Mouse (Mus musculus) CH12.LX (cell line): ENCODE measurements around the gene Frem3. TPM values are rescaled to one million over a fixed set of nuclear protein-coding genes. Genes with fewer than 3 reads are reported as not detected.

ENCODE experiments used
- DNase-seq: peaks from one replicate; pipeline ENCODE4 v3.0.0-alpha.2; 2013; ENCODE audit errors: extremely low read depth
- H3K27ac ChIP-seq: 2 replicates; pipeline ENCODE4 v1.5.1; 2012; ENCODE audit warnings: low read depth, mild to moderate bottlenecking, control low read depth, moderate library complexity; ENCODE audit not compliant: insufficient read depth
- H3K27me3 ChIP-seq: replicated peaks from 2 replicates; pipeline ENCODE3; 2012; ENCODE audit warnings: inconsistent platforms
- H3K36me3 ChIP-seq, 2 experiments: replicated peaks in 1 of 2; 2 replicates each; pipeline versions ENCODE3 to v1.6.1; 2012; ENCODE audit warnings: inconsistent platforms in 1 of 2, low read length in 1 of 2, mild to moderate bottlenecking in 1 of 2, mixed read lengths in 1 of 2, moderate library complexity in 1 of 2; ENCODE audit not compliant: control insufficient read depth in 1 of 2, insufficient read depth in 1 of 2
- H3K4me1 ChIP-seq, 2 experiments: 2 replicates each; pipeline ENCODE4 v1.6.1; 2012; ENCODE audit warnings: inconsistent platforms in 1 of 2, moderate library complexity in 1 of 2; ENCODE audit not compliant: insufficient read depth in 2 of 2, control insufficient read depth in 1 of 2
- H3K4me2 ChIP-seq: 2 replicates; pipeline ENCODE4 v1.6.1; 2012; ENCODE audit warnings: low read depth, mild to moderate bottlenecking, control low read depth; ENCODE audit not compliant: poor library complexity, insufficient read depth, severe bottlenecking
- H3K4me3 ChIP-seq, 3 experiments: fragments of 150-350 bp in 1 of 3; sonication (generic) in 1 of 3; replicated peaks in 1 of 3; 2 replicates each; pipeline versions ENCODE3 to v1.5.1; 2011 to 2012; ENCODE audit warnings: low read depth in 2 of 3, low read length in 2 of 3, mild to moderate bottlenecking in 2 of 3, moderate library complexity in 2 of 3, control low read depth in 1 of 3, improper control_type of control experiment in 1 of 3, inconsistent platforms in 1 of 3, mixed read lengths in 1 of 3; ENCODE audit not compliant: poor library complexity in 1 of 3
- H3K79me2 ChIP-seq: replicated peaks from 2 replicates; pipeline ENCODE4 v1.6.1; 2012; ENCODE audit warnings: mild to moderate bottlenecking, moderate library complexity; ENCODE audit not compliant: control insufficient read depth, poor library complexity, insufficient read depth, severe bottlenecking; ENCODE audit errors: extremely low read depth
- H3K9ac ChIP-seq: 2 replicates; pipeline ENCODE4 v1.6.1; 2012; ENCODE audit warnings: low read depth, mild to moderate bottlenecking, control low read depth, moderate library complexity; ENCODE audit not compliant: insufficient read depth
- H3K9me3 ChIP-seq: replicated peaks from 2 replicates; pipeline ENCODE3; 2012; ENCODE audit warnings: low read length, inconsistent platforms, mixed read lengths
- BHLHE40 ChIP-seq: IDR thresholded peaks from 2 replicates; pipeline ENCODE4 v1.6.1; 2011; ENCODE audit warnings: mild to moderate bottlenecking, low read depth, low read length, improper control_type of control experiment
- CTCF ChIP-seq, 2 experiments: IDR thresholded peaks in 1 of 2; conservative IDR thresholded peaks in 1 of 2; 2 replicates each; pipeline ENCODE4 v1.5.1; 2011 to 2012; ENCODE audit warnings: low read depth in 2 of 2, low read length in 2 of 2, improper control_type of control experiment in 1 of 2, inconsistent platforms in 1 of 2, mild to moderate bottlenecking in 1 of 2, moderate library complexity in 1 of 2
- ELF1 ChIP-seq: IDR thresholded peaks from 2 replicates; pipeline ENCODE4 v1.6.1; 2014; ENCODE audit warnings: low read depth, mild to moderate bottlenecking, inconsistent platforms, low read length, improper control_type of control experiment
- EP300 ChIP-seq: IDR thresholded peaks from 2 replicates; pipeline ENCODE4 v1.6.1; 2011; ENCODE audit warnings: low read length, improper control_type of control experiment
- ETS1 ChIP-seq: conservative IDR thresholded peaks from 2 replicates; pipeline ENCODE4 v1.6.1; 2012; ENCODE audit warnings: low read depth, mild to moderate bottlenecking, inconsistent platforms, low read length, improper control_type of control experiment, moderate library complexity
- MEF2A ChIP-seq: IDR thresholded peaks from 2 replicates; pipeline ENCODE4 v1.6.1; 2014; ENCODE audit warnings: low read depth, mild to moderate bottlenecking, inconsistent platforms, low read length, improper control_type of control experiment, borderline replicate concordance
- PAX5 ChIP-seq: IDR thresholded peaks from 2 replicates; pipeline ENCODE4 v1.6.1; 2012; ENCODE audit warnings: low read length, inconsistent platforms, mixed read lengths
- POLR2A ChIP-seq: IDR thresholded peaks from 2 replicates; pipeline ENCODE4 v1.6.1; 2011; ENCODE audit warnings: low read depth, mild to moderate bottlenecking, improper control_type of control experiment, low read length
- POLR2AphosphoS2 ChIP-seq: IDR thresholded peaks from 2 replicates; pipeline ENCODE4 v1.6.1; 2011; ENCODE audit warnings: low read depth, low read length, improper control_type of control experiment
- SMC3 ChIP-seq: IDR thresholded peaks from 2 replicates; pipeline ENCODE4 v1.6.1; 2011; ENCODE audit warnings: low read depth, low read length, improper control_type of control experiment
- USF1 ChIP-seq: IDR thresholded peaks from 2 replicates; pipeline ENCODE4 v1.6.1; 2014; ENCODE audit warnings: low read depth, mild to moderate bottlenecking, inconsistent platforms, low read length, improper control_type of control experiment
- USF2 ChIP-seq: conservative IDR thresholded peaks from 2 replicates; pipeline ENCODE4 v1.6.1; 2011; ENCODE audit warnings: low read depth, low read length, improper control_type of control experiment
- dilution Hi-C: fragments of 300-500 bp; cut with MboI; formaldehyde crosslinking; loops from 2 replicates; pipeline ENCODE4 v1.14.3; 2020; ENCODE audit warnings: low sequenced_read_pairs; ENCODE audit not compliant: extremely low pct_unique_long_range_greater_than_20kb, extremely low pct_ligation_motif_present
- in situ Hi-C: fragments of 300-500 bp; cut with MboI; formaldehyde crosslinking; loops from 3 replicates; pipeline ENCODE4 v1.14.3; 2019; ENCODE audit warnings: low sequenced_read_pairs, low pct_ligation_motif_present, low pct_unique_long_range_greater_than_20kb, mixed read lengths
- polyA plus RNA-seq: library from polyadenylated mRNA; unstranded; fragments of >175 nt; gene quantifications from 2 replicates; pipeline ENCODE4 v1.2.1, GENCODE M21; 2012; ENCODE audit warnings: low read depth; ENCODE audit not compliant: insufficient read length
- total RNA-seq, 2 experiments: library from RNA; depleted of rRNA; stranded (reverse); fragments of 300-350 nt in 1 of 2; fragments of >200 nt in 1 of 2; gene quantifications; 2 replicates each; pipeline ENCODE4 v1.2.3; 2012 to 2014

Frem3 gene
- total and polyA plus RNA-seq, 3 experiments, result not detected

DNA sequence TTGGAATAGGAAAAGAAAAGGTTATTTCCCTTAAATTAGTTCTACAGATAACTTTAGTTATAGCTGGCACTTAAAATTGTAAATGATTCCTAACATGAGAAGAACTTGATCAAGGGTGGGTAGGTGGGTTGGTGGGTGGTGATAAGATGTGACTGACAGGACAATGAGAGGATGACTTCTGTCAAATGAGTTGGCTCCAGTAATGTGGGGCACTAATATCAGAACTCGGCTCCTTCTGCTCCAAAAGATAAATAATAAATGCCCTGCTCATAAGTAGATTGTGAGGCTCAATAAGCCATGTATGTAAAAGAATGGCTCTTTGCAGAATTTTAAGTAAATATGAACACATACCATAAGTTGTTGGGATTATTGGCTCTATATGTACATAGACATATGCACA is 43.4 kb upstream of the Frem3 start:
- no peaks in the 10 kb centered on the region for H3K27me3 ChIP-seq
- no peak overlapping the region for H3K4me3 ChIP-seq
- no peaks in the 10 kb centered on the region for H3K9me3 ChIP-seq
- in situ Hi-C loops, result no loop called here
- TF ChIP-seq CTCF (conservative IDR thresholded peaks at IDR 0.05 in 1 of 2, IDR thresholded peaks at IDR 0.05 in 1 of 2; ENCODE audit: low read depth in 2 of 2, low read length in 2 of 2) (no peak), PAX5 (no peak), POLR2A (no peak)
- no peaks in the 10 kb centered on the region for H3K79me2 ChIP-seq
- H3K4me1 ChIP-seq, result no peaks in the 10 kb centered on the region
- no peaks in the 10 kb centered on the region for H3K36me3 ChIP-seq
- DNase-seq, result no peak
- no peak overlapping the region for H3K9ac ChIP-seq
- no peak overlapping the region for H3K27ac ChIP-seq
- no peak overlapping the region for H3K4me2 ChIP-seq
- dilution Hi-C loops, result no loop called here

GRCm38 (mm10) chr8:80568243-80568995 is 42.5 kb upstream of the Frem3 start:
- Histone ChIP-seq H3K36me3 (no peaks in the 10 kb centered on the region), H3K9ac (no peak overlapping the region), H3K4me2 (no peak overlapping the region), H3K4me1 (no peaks in the 10 kb centered on the region), H3K79me2 (no peaks in the 10 kb centered on the region), H3K4me3 (no peak overlapping the region), H3K27ac (no peak overlapping the region), H3K9me3 (no peaks in the 10 kb centered on the region), H3K27me3 (no peaks in the 10 kb centered on the region)
- TF ChIP-seq ETS1 (no peak), USF1 (no peak), EP300 (no peak)
- dilution Hi-C loops (no loop called here), in situ Hi-C loops (no loop called here)
- no peak for DNase-seq

GRCm38 (mm10) chr8:80572417-80573061 is 38.3 kb upstream of the Frem3 start:
- H3K27ac ChIP-seq, result no peak overlapping the region
- H3K27me3 ChIP-seq, result no peaks in the 10 kb centered on the region
- TF ChIP-seq USF2, result no peak
- no peak for TF ChIP-seq SMC3
- no peak for TF ChIP-seq MEF2A
- no peak for TF ChIP-seq ETS1
- no peak for TF ChIP-seq POLR2AphosphoS2
- TF ChIP-seq ELF1, result no peak
- no peak for TF ChIP-seq BHLHE40
- no peak for DNase-seq
- dilution Hi-C loops (no loop called here), in situ Hi-C loops (no loop called here)
- H3K9me3 ChIP-seq, result no peaks in the 10 kb centered on the region
- H3K4me1 ChIP-seq, result no peaks in the 10 kb centered on the region
- H3K36me3 ChIP-seq, result no peaks in the 10 kb centered on the region
- no peaks in the 10 kb centered on the region for H3K79me2 ChIP-seq
- no peak overlapping the region for H3K9ac ChIP-seq
- H3K4me2 ChIP-seq, result no peak overlapping the region
- no peak overlapping the region for H3K4me3 ChIP-seq
